Mouse (Mus musculus): Measurements from ENCODE around the gene Fyn. TPM values are rescaled to one million over a fixed set of nuclear protein-coding genes. Genes with fewer than 3 reads are reported as not detected.

Fyn gene
- polyA plus RNA-seq, 1 experiment: 35.5 TPM

DNA sequence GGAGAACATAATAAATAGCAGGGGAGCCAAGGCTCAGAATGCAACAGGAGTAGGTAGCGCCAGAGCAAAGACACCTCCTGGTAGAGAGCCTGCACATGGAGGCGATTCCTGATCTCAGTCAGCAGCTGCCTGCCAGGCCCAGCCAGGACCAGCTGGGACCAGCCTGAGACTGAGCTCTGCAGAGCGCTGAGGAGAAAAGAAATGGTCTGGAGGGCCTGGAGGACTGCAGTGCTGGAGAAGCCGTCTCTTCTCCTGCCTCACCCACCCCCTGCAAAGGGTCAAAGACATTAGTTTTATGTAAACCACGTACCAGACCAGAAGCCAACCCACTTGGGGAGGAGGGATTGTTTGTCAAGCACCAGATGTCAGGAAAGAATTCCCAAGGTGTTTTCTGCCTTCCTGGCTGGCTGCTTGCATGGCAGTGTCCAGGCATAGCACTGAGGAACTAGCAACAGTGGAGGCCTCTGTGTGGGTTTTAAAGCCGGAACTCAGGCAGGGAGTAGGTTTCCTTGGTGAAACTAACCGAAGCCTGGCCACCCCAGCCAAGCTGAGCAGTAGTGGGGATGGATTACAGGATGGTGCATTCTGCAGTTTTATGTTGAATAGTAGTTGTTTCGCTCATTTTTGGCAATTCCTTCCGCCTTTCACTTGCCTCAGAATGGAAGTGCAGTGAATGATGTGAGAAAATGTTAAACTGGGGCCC is 165.8 kb downstream of the Fyn start:
- Histone ChIP-seq H3K27ac (ENCODE audit: insufficient read depth, low read depth, low read length) (no peak overlapping the region), H3K4me3 (ENCODE audit: insufficient read depth, low read length) (no peak overlapping the region), H3K4me1 (ENCODE audit: control insufficient read depth, insufficient read depth, low read length) (no peaks in the 10 kb centered on the region)
- TF ChIP-seq POLR2A (IDR thresholded peaks at IDR 0.05; ENCODE audit: borderline replicate concordance, low read depth, low read length) (no peak), CTCF (IDR thresholded peaks at IDR 0.05; ENCODE audit: low read depth, low read length) (no peak)

DNA sequence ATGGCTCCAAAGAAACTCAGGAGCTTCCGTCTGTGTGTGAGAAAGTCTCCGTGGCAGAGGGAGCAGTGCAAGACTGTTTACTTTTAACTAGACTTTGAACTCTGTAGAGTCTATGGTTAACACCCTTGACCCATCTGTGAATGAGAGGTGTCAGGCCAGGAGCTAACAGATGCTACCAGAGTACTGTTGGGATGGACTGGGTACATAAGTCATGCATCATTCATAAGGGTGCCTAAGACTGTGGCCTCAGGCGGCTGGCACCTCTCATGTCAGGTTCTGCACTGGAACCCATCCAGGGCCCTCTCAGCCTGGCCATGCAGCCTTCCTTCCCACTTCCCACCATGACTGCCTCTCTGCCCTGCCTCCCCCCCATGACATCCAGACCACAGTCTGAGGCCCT is 166.7 kb downstream of the Fyn start:
- TF ChIP-seq CTCF (IDR thresholded peaks at IDR 0.05; ENCODE audit: low read depth, low read length): no peak
- no peak for TF ChIP-seq POLR2A (IDR thresholded peaks at IDR 0.05; ENCODE audit: borderline replicate concordance, low read depth, low read length)
- no peak overlapping the region for H3K4me3 ChIP-seq (ENCODE audit: insufficient read depth, low read length)
- no peaks in the 10 kb centered on the region for H3K4me1 ChIP-seq (ENCODE audit: control insufficient read depth, insufficient read depth, low read length)
- H3K27ac ChIP-seq (ENCODE audit: insufficient read depth, low read depth, low read length): no peak overlapping the region

DNA sequence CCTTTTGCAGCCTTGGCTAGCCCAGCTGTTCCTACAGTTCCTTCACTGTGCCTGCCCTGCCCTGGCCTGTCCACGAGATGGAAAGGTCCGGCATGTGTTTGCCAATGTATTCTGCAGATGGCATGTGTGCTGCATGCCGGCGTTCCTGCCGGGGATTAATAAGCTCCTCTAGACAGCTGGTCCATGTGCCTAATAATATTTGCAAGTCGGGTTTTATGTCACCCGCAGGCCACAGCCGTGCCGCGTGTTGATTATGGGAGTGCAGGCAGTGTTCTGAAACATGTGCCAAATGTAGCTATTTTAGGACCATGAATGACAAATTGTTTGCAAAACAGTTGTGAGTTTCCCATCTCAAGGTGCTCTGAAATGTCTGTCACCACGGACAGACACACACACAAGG is 167.6 kb downstream of the Fyn start:
- Histone ChIP-seq H3K27ac (ENCODE audit: insufficient read depth, low read depth, low read length) (no peak overlapping the region), H3K4me1 (ENCODE audit: control insufficient read depth, insufficient read depth, low read length) (no peaks in the 10 kb centered on the region), H3K4me3 (ENCODE audit: insufficient read depth, low read length) (no peak overlapping the region)
- TF ChIP-seq CTCF (IDR thresholded peaks at IDR 0.05; ENCODE audit: low read depth, low read length) (no peak), POLR2A (IDR thresholded peaks at IDR 0.05; ENCODE audit: borderline replicate concordance, low read depth, low read length) (no peak)

DNA sequence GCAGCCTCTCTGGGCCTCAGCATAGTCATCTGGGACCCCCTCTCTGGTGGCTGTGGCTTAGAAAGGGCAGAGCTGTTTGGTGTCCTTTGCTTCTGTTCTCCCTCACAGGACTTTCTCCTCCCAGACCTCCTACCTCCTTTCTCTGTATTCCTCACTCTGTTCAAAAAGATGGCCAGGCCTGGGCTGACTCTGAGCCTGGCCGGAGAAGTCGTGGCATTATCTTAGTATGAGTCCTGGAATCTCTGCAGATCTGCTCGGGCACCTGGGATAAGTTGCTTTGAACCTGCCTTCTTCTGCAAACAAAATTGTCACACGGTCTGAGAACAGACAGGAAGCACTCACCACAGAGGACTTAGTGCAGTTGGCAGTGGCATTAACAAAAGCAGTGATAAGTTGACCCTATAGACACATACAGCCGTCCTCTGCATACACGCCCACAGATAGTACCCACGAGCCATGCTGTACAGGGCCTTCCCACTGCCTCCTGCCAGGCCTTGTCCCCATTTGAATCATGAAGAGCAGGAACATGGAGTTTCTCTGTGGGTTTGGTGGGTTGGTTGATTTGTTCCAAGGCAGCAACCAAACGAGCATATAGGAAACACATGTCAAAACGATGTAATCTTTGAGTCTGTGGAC is 171.5 kb downstream of the Fyn start:
- TF ChIP-seq CTCF (IDR thresholded peaks at IDR 0.05; ENCODE audit: low read depth, low read length) (no peak), POLR2A (IDR thresholded peaks at IDR 0.05; ENCODE audit: borderline replicate concordance, low read depth, low read length) (no peak)
- Histone ChIP-seq H3K4me3 (ENCODE audit: insufficient read depth, low read length) (no peak overlapping the region), H3K27ac (ENCODE audit: insufficient read depth, low read depth, low read length) (no peak overlapping the region), H3K4me1 (ENCODE audit: control insufficient read depth, insufficient read depth, low read length) (no peaks in the 10 kb centered on the region)

DNA sequence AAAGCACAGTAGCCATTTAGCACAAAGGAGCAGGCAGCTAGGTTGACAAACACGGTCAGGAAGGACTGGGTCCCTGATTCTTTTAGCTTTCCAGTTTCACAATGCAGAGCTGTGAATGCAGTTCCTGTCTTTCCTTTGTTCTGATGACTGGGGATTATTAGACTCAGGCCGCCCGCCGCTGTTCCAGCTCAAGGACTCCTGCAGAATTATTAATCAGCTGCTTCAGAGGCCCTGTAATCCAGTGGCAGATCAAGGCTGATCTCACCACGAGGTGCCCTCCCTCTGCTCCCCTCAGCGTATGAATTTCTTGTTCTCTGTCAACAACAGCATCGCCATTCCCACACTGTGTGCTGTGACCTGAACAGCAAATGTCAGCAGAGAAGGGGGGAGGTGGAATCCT is 172.3 kb downstream of the Fyn start:
- H3K4me1 ChIP-seq (ENCODE audit: control insufficient read depth, insufficient read depth, low read length): no peaks in the 10 kb centered on the region
- TF ChIP-seq POLR2A (IDR thresholded peaks at IDR 0.05; ENCODE audit: borderline replicate concordance, low read depth, low read length): no peak
- TF ChIP-seq CTCF (IDR thresholded peaks at IDR 0.05; ENCODE audit: low read depth, low read length): no peak

DNA sequence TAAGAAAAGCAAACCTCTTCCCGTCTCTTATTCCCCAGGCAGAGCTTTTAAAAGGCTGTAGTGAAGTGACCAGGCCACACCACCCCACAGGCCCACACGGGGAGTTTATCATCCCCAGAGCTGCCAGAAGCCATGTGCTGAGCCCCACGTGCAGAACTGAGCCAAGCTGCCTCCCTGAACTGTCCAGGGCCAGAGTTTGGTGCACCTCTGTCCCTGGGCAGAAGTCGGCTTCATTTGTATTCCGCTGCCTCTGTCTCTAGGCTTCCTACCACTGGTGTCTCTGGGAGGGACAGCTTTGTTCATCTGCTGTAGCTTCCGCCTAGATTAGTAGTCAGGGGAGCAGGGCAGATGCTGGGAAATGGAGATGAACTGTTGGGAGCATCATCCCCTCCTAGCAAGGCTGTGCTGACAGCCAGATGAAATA is 172.8 kb downstream of the Fyn start:
- no peak overlapping the region for H3K4me3 ChIP-seq (ENCODE audit: insufficient read depth, low read length)

More for the DNA sequence above, 172.3 kb downstream of the Fyn start:
- H3K27ac ChIP-seq (ENCODE audit: insufficient read depth, low read depth, low read length): no peak overlapping the region
- no peak overlapping the region for H3K4me3 ChIP-seq (ENCODE audit: insufficient read depth, low read length)

DNA sequence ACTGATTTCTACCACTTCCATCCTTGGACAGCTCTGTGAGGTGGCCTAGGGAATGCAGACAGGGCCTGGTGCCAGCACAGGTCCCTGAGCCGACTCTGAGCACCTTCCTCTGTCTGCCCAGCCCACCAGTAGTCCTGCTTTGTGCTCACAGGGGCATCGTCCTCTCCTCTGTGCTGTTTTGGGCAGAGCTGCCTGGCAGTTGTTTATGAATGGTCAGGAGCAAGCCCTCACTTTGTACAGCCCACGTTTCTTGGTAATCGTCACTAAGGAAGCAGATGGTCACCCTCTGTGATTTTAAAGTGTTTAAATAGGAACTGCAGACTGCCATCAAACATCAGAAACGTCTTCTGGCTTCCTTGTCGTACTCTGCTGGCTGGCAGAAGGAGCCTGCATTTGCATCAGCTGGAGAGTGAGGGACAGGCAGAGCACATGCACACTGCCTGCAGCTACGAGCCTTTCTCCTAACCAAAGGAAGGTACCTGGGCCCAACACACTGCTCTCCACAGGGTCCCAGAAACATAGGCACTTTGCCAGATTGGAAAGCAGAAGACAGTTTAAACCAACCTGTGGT is 173.4 kb downstream of the Fyn start:
- no peak overlapping the region for H3K27ac ChIP-seq (ENCODE audit: insufficient read depth, low read depth, low read length)
- no peak overlapping the region for H3K4me3 ChIP-seq (ENCODE audit: insufficient read depth, low read length)
- no peaks in the 10 kb centered on the region for H3K4me1 ChIP-seq (ENCODE audit: control insufficient read depth, insufficient read depth, low read length)
- TF ChIP-seq POLR2A (IDR thresholded peaks at IDR 0.05; ENCODE audit: borderline replicate concordance, low read depth, low read length): no peak
- no peak for TF ChIP-seq CTCF (IDR thresholded peaks at IDR 0.05; ENCODE audit: low read depth, low read length)

More for the DNA sequence above, 172.8 kb downstream of the Fyn start:
- TF ChIP-seq CTCF (IDR thresholded peaks at IDR 0.05; ENCODE audit: low read depth, low read length) (no peak), POLR2A (IDR thresholded peaks at IDR 0.05; ENCODE audit: borderline replicate concordance, low read depth, low read length) (no peak)
- Histone ChIP-seq H3K4me1 (ENCODE audit: control insufficient read depth, insufficient read depth, low read length) (no peaks in the 10 kb centered on the region), H3K27ac (ENCODE audit: insufficient read depth, low read depth, low read length) (no peak overlapping the region)

DNA sequence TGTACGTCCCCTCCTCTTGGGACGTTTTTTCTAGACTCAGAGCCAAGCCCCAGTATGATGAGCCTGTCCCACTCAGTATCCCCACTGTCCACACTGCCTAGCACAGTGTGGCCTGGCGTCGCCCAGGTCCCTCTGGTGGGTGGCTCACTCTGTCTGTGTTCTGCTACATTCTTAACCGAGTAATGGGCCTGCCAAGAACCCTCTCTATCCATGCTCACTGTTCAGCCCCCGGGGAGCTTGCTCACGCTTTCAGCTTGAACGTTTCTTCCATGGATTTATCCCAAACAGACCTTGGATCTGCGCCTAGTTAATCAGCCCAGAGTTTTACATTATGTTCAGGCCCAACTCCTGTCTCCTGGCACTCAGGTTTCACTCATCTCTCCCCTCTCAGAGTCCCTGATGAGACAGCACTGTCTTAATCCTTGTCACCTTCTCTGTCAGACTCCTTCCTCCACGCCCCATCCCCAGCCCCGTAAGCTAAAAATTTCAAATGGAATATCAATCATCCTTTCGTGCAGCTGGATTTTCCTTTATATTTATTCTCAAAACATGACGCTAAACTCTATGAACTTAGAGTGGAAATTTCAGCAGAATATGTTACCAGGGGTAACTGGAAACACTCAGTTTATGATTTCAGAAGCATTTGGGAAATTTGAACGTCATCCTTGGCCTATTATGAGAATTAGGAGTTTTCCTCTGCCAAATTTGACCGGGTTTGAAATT is 174.0 kb downstream of the Fyn start:
- H3K27ac ChIP-seq (ENCODE audit: insufficient read depth, low read depth, low read length): no peak overlapping the region
- no peak overlapping the region for H3K4me3 ChIP-seq (ENCODE audit: insufficient read depth, low read length)
- no peak for TF ChIP-seq CTCF (IDR thresholded peaks at IDR 0.05; ENCODE audit: low read depth, low read length)
- TF ChIP-seq POLR2A (IDR thresholded peaks at IDR 0.05; ENCODE audit: borderline replicate concordance, low read depth, low read length): no peak
- no peaks in the 10 kb centered on the region for H3K4me1 ChIP-seq (ENCODE audit: control insufficient read depth, insufficient read depth, low read length)

DNA sequence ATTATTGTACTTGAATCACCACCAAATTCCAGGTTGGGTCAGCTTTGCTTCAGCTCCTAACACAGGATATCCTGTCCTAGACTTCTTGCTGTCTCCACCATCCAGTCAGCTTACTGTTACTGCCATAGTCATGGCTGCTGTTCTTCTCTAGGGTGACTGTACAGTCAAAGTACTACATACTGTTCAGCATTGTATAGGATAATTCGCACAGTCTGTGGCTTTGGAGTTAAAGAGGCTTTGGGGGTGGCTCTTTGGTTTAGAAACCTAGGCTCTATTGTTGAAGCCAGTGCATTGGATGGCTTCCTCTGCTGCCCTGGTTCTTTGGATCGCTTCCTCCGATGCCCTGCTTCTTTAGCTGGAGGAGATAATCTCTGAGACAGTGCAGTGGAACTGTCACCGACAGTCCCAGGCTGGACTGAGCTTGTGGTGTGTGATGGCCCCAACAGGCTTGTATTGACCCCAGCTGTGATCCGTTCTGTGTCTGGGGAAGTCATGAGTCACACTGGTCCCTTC is 174.7 kb downstream of the Fyn start:
- no peak for TF ChIP-seq POLR2A (IDR thresholded peaks at IDR 0.05; ENCODE audit: borderline replicate concordance, low read depth, low read length)
- no peak for TF ChIP-seq CTCF (IDR thresholded peaks at IDR 0.05; ENCODE audit: low read depth, low read length)
- Histone ChIP-seq H3K4me1 (ENCODE audit: control insufficient read depth, insufficient read depth, low read length) (no peaks in the 10 kb centered on the region), H3K27ac (ENCODE audit: insufficient read depth, low read depth, low read length) (no peak overlapping the region), H3K4me3 (ENCODE audit: insufficient read depth, low read length) (no peak overlapping the region)

Data from bone marrow macrophage, adult 2 months (primary cell).